Mouse (Mus musculus) spleen, postnatal 36 days (tissue): ENCODE measurements at regions not wholly inside any gene's neighbourhood (a gene's known extent, or its start where the extent isn't known, plus 50 kb on each side); places are given as distances from the start of the nearest gene placed in this dataset.
A peak's percentile ranks its signal among the peaks of the same experiment; 100 is the strongest.

Experiments used
- DNase-seq, 2 experiments: peaks; one replicate each; pipeline ENCODE4 v3.0.0; 2022; ENCODE audit warnings: low spot score in 2 of 2, mixed read lengths in 1 of 2

DNA sequence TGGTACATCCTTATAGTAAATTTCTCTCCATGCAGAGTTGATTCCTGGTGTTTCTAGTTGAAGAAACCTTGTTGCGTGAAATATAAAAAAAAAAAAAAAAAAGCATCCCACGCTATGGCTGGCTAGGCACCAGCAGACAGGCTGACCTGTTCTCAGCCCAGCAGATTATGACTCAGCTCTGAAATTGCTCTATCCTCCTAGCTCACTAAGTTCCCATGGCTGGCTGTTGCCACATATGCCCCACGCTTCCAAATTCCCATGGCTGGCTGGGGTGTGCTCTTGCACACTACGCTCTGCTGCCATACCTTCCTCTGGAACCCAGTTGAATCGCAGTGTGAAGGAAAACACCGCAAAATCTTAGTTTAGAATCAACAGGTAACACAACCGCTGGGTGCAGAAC is 270.1 kb downstream of the Mid1ip1 start:
- no peak for DNase-seq

DNA sequence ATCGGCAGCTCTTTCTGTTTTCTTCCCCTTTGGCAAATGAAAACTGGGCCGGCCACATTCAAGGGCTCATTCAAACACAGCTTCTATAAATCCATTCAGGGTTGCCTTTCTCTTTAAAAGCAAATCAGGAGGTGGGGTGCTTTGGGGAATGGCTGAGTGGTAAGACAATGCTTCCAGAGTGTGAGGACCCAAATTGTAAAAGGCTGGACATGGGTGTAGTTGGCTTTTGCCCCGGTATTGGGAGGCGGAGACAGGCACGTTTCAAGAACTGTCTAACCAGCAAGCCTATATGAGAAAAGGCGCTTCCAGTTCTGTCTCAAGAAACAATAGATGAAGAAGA is 277.0 kb downstream of the Mid1ip1 start:
- DNase-seq = no peak

DNA sequence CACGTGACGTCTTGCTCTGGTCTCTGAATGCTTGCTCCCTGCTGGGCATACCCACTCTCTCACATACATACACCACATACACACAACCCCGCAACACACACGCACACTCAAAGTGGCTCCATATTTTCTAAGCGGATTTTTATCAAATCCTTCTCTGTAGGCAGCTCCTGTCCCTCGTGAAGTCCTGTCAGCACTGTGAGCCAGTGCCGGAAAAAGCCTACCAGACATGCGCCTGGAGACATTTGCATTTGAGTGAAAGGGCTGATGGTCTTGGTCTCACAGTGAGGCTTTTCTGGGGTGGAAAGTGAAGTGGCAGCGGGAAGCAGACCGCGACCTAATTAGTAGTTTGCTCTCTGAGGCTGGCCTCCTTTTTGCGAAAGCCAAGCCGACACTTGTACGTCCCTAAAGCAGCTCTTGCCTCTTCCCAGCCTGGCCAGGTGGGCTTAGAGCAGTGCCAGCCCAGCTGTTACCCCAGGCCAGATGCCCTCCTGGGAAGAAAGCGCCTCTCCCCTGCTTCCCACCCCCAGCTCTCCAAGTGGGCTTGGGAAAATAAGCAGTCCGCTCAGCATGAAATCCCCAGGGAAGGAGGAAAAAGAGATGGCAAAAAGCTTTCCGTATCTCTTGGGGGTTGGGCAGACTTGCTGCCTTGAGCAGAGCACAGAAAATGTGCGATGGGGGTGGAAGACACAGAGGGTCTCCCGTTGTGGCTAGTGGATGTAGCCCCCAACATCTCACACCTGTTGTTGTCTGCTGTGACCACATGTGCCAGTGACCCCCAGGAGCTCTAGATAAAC is 277.6 kb downstream of the Mid1ip1 start:
- no peak for DNase-seq

DNA sequence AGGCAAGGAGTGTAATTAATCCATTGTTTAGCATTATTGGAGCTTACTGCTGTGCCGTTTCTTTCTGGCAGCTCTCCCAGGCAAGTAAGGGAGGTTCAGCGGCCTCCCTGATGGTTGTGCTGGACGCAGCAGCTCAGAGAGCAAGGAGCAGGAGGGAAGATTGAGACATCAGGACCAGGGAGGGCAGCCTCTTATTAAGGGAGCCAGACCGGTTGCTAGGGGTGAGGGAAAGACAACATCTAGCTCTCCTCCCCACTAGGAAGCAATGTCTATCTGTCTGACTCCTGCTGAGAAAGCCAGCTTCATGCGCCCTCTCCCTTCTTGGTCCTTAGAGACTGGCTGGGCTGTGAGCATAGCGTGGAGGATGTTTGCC is 278.2 kb downstream of the Mid1ip1 start:
- no peak for DNase-seq

- no peak for DNase-seq
Measured at GRCm38 (mm10) chrX:10994910-10995309, 280.1 kb downstream of the Mid1ip1 start.

DNA sequence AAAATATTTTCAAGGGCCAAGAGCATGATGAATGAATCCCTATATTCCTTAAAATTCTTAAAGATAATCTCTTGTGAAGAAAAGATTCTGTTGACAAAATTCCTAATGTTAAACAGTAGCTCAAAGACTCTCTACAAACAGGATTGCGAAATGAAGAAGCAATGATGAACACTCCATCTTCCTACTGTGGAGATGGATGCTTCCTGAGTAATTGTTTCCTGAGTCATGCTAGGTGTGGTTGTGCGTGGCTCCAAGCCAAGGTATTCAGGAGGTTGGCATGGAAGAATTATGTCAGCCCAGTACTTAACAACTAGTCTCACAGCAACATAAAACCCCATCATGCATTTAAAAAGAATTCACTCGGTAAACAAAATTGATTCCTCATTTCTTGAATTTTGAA is 286.4 kb downstream of the Mid1ip1 start:
- DNase-seq = no peak

GRCm38 (mm10) chrX:11039278-11039677 is 259.8 kb upstream of the H2al1a start:
- DNase-seq = no peak

GRCm38 (mm10) chrX:11046769-11047168 is 252.3 kb upstream of the H2al1a start:
- DNase-seq = no peak

DNA sequence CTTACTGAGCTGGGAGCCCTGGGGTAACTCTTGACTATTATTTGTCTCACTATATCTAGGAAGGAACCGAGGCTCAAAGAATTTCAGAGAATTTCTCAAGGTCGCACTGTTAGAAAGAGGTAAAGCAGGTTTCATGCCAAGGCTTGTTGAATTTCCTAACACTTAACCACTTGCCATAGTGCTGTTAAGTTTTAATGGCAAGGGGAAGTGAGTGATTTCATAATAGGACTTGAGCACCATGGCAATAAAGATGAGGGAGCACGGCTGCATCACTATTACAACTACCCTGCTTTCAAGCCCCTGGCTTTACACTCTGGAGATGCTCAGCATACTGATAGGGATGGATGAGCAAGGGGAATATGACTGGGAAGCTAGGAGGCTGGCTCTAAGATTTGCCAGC is 216.9 kb upstream of the H2al1a start:
- DNase-seq = no peak

GRCm38 (mm10) chrX:11082845-11083244 is 216.2 kb upstream of the H2al1a start:
- no peak for DNase-seq

GRCm38 (mm10) chrX:11086257-11087072 is 212.6 kb upstream of the H2al1a start:
- no peak for DNase-seq

GRCm38 (mm10) chrX:11087913-11088312 is 211.1 kb upstream of the H2al1a start:
- DNase-seq = no peak

- no peak for DNase-seq
Measured at GRCm38 (mm10) chrX:11088506-11088905, 210.6 kb upstream of the H2al1a start.

DNA sequence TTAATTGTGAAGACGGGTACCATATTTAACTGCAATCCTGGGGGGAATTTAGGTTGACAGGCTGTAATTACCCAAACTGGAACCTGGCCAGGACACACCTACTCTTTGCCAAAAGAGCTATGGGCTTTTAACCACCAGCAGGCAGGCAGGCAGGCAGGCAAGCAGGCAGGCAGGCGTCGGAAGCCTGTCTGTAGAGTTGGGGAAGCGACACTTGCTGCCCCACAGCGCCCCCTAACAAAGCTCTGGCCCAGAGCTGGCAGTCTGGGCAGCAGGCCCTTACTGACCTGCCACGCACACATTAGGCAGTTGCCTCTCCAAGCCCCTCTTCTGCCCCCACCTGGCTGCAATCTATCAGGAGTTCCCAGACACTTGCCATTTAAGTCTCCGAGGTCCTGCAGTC is 208.6 kb upstream of the H2al1a start:
- peak in 1 of 2 experiments; percentile 2 for DNase-seq

GRCm38 (mm10) chrX:11097581-11098254 is 201.3 kb upstream of the H2al1a start:
- no peak for DNase-seq

- DNase-seq = no peak
Measured at GRCm38 (mm10) chrX:11098366-11098765, 200.7 kb upstream of the H2al1a start.

- DNase-seq = no peak
Measured at GRCm38 (mm10) chrX:11099146-11100087, 199.6 kb upstream of the H2al1a start.

DNA sequence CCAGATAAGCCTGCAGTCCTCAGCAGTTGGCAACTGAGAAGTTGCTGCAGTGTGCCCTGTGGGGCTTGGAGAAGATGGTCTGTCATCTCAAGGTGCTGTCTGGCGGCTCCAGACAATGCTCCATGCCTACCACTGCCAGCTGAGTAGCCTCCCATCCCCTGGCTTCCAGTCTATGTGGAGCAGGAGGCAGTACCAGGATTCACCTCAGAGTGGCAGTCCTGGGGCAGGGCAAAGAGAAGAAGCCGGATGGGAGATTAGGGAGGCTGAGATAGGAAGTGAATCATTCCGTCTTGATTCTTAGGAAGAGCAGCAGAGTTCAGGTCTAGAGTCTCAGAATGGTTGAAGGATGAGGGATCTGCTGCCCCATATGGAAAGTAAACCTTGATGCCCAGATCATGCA is 198.1 kb upstream of the H2al1a start:
- DNase-seq = no peak

DNA sequence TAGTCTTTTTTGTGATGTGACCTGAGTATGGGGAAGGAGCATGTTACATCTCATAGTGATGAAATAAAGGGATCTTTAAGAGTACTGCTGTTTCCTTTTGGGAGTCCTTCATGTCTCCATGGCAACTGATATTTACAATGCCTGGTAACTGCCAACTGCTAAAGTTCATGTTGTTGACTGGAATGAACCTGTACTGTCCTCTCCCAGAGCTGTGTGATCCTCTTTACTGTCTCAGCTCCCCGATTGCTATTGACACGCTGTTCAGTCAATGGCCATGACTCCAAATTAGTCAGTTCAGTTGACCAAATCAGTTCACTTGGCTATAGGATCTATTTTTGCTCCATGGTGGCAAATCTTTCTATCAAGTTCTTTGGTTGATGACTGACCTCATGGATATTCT is 167.8 kb upstream of the H2al1a start:
- DNase-seq = no peak

DNA sequence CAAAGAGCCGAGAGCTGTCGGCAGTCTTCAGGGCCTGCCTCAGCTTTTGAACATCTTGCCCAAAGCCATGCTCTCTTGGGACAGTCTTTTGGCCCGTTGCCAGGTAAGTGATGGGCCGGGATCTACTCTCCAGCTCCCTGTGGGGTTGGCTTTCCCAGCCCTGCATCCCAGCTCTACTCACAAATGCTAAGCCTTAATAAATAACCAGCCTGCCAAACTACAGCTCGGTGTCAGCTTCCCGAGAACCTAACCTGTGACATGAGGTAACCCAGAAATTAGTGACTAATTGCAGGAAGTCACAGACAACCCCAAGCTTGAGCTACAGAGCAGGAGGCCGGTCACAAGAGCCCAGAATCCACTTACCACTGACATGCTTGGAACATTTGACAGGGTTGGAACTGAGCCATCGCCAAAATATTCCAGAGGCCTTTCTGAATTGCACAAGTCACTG is 159.1 kb upstream of the H2al1a start:
- no peak for DNase-seq

DNA sequence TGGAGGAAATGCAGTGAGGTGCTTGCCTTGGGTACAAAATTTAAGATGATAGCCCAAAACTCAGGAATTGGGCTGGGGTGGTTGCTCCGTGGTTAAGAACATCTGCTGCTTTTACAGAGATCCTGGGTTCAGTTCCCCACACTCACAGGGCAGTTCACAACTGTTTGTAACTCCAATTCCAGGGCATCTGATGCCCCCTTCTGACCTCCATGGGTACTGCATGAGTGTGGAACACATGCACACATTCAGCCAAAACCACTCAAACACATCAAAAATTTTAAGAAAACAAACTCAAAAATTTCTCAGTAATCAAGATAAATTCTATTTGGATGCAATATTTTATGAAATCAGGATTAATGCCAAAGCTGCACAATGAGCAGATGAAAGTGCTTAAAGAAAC is 157.8 kb upstream of the H2al1a start:
- no peak for DNase-seq

GRCm38 (mm10) chrX:11158416-11158815 is 140.6 kb upstream of the H2al1a start:
- DNase-seq = no peak
